Mouse (Mus musculus) forebrain, embryonic 14.5 days (tissue): ENCODE results near the gene Specc1l. TPM values are rescaled to one million over a fixed set of nuclear protein-coding genes. Genes with fewer than 3 reads are reported as not detected.
"Not testable (repeated sequence)": the region's sequence is repeated elsewhere in the genome, so short reads cannot be mapped to it uniquely, and the experiment has no call there.

Experiments used
- ATAC-seq: fragments of 200-750 bp; cut with Nextera tagmentation; 2 replicates; pipeline ENCODE4 v1.8.0; 2017; ENCODE audit warnings: mild to moderate bottlenecking, moderate library complexity
- DNase-seq: peaks from one replicate; pipeline ENCODE4 v3.0.0-alpha.2; 2015; ENCODE audit warnings: low spot score
- H3K27ac ChIP-seq: fragments of 300-500 bp; sonication (generic); 2 replicates; pipeline ENCODE4 v1.5.1; 2014; ENCODE audit warnings: low read depth, mild to moderate bottlenecking, control low read depth, low read length, moderate library complexity
- H3K27me3 ChIP-seq: fragments of 300-500 bp; sonication (generic); replicated peaks from 2 replicates; pipeline ENCODE4 v1.6.1; 2014; ENCODE audit warnings: low read length, control low read depth, mixed read lengths; ENCODE audit not compliant: control insufficient read depth, insufficient read depth
- H3K36me3 ChIP-seq: fragments of 300-500 bp; sonication (generic); 2 replicates; pipeline ENCODE4 v1.6.1; 2014; ENCODE audit warnings: low read length, control low read depth; ENCODE audit not compliant: control insufficient read depth, insufficient read depth
- H3K4me1 ChIP-seq: fragments of 300-500 bp; sonication (generic); 2 replicates; pipeline ENCODE4 v1.6.1; 2014; ENCODE audit warnings: antibody characterized with exemption, low read length, control low read depth; ENCODE audit not compliant: control insufficient read depth, insufficient read depth
- H3K4me2 ChIP-seq: fragments of 300-500 bp; sonication (generic); 2 replicates; pipeline ENCODE4 v1.6.1; 2014; ENCODE audit warnings: mild to moderate bottlenecking, control low read depth, low read length
- H3K4me3 ChIP-seq: fragments of 300-500 bp; sonication (generic); 2 replicates; pipeline ENCODE4 v1.5.1; 2014; ENCODE audit warnings: low read depth, low read length, control low read depth
- H3K9ac ChIP-seq: fragments of 300-500 bp; sonication (generic); 2 replicates; pipeline ENCODE4 v1.6.1; 2014; ENCODE audit warnings: mild to moderate bottlenecking, low read length, control low read depth, moderate library complexity
- H3K9me3 ChIP-seq: fragments of 300-500 bp; sonication (generic); replicated peaks from 2 replicates; pipeline ENCODE4 v1.6.1; 2016; ENCODE audit warnings: low read length, control low read depth, mixed read lengths; ENCODE audit not compliant: control insufficient read depth
- WGBS: fragments of 180-500 bp; shearing (Covaris S2); extraction: QIAGEN DNeasy Blood & Tissue Kit; methylation state at CpG from one replicate; pipeline ENCODE4 v1.1.7; 2014; 5-methylcytosine and 5-hydroxymethylcytosine counted together
- polyA plus RNA-seq: library from polyadenylated mRNA; unstranded; fragments of >200 nt; fragmentation: Nextera tagmentation; extraction: Ambion mirVana; gene quantifications from 2 replicates; pipeline ENCODE4 v1.2.1, GENCODE M21; 2014

Gene Specc1l
- polyA plus RNA-seq, 1 experiment from 2014 or later, result 24.3 TPM

- ATAC-seq (no peak), DNase-seq (no peak)
- WGBS, result 93% methylated on average over 23 of the region's 23 CpGs
- Histone ChIP-seq H3K27ac (no peak overlapping the region), H3K9me3 (no peaks in the 10 kb centered on the region), H3K27me3 (no peaks in the 10 kb centered on the region), H3K4me3 (no peak overlapping the region), H3K36me3 (no peaks in the 10 kb centered on the region), H3K4me1 (no peaks in the 10 kb centered on the region), H3K9ac (no peak overlapping the region), H3K4me2 (no peak overlapping the region)
Measured at GRCm38 (mm10) chr10:75333176-75333776, 121.4 kb downstream of the Specc1l start.

- Histone ChIP-seq H3K9me3 (no peaks in the 10 kb centered on the region), H3K27ac (no peak overlapping the region), H3K27me3 (no peaks in the 10 kb centered on the region), H3K4me2 (no peak overlapping the region), H3K4me3 (no peak overlapping the region), H3K4me1 (no peaks in the 10 kb centered on the region), H3K9ac (no peak overlapping the region), H3K36me3 (no peaks in the 10 kb centered on the region)
- 90% methylated on average over 7 of the region's 7 CpGs for WGBS
- no peak for DNase-seq
- no peak for ATAC-seq
Measured at GRCm38 (mm10) chr10:75334175-75334574, 122.3 kb downstream of the Specc1l start.

- no peak for ATAC-seq
- no peak for DNase-seq
Measured at GRCm38 (mm10) chr10:75335075-75335474, 123.2 kb downstream of the Specc1l start.

GRCm38 (mm10) chr10:75337231-75337630, 125.4 kb downstream of the Specc1l start:
- no peaks in the 10 kb centered on the region for H3K9me3 ChIP-seq
- no peak for ATAC-seq
- H3K4me2 ChIP-seq, result no peak overlapping the region
- no peak for DNase-seq
- H3K9ac ChIP-seq, result no peak overlapping the region
- no peak overlapping the region for H3K27ac ChIP-seq
- WGBS, result 90% methylated on average over 10 of the region's 10 CpGs
- no peak overlapping the region for H3K4me3 ChIP-seq
- H3K27me3 ChIP-seq, result no peaks in the 10 kb centered on the region
- no peaks in the 10 kb centered on the region for H3K36me3 ChIP-seq
- H3K4me1 ChIP-seq, result no peaks in the 10 kb centered on the region

More at GRCm38 (mm10) chr10:75335075-75335474, 123.2 kb downstream of the Specc1l start:
- H3K4me1 ChIP-seq, result no peaks in the 10 kb centered on the region
- no peak overlapping the region for H3K9ac ChIP-seq
- H3K4me2 ChIP-seq, result no peak overlapping the region
- H3K9me3 ChIP-seq, result no peaks in the 10 kb centered on the region
- no peaks in the 10 kb centered on the region for H3K27me3 ChIP-seq
- H3K36me3 ChIP-seq, result no peaks in the 10 kb centered on the region
- no peak overlapping the region for H3K4me3 ChIP-seq
- H3K27ac ChIP-seq, result no peak overlapping the region
- 86% methylated on average over 6 of the region's 6 CpGs for WGBS

- Histone ChIP-seq H3K27ac (no peak overlapping the region), H3K36me3 (no peaks in the 10 kb centered on the region), H3K4me1 (no peaks in the 10 kb centered on the region), H3K4me2 (no peak overlapping the region), H3K4me3 (no peak overlapping the region), H3K9ac (no peak overlapping the region), H3K9me3 (no peaks in the 10 kb centered on the region), H3K27me3 (no peaks in the 10 kb centered on the region)
- no peak for ATAC-seq
- 88% methylated on average over 5 of the region's 5 CpGs for WGBS
- DNase-seq, result no peak
Measured at GRCm38 (mm10) chr10:75338852-75339251, 127.0 kb downstream of the Specc1l start.

GRCm38 (mm10) chr10:75339377-75339776, 127.5 kb downstream of the Specc1l start:
- Histone ChIP-seq H3K27me3 (no peaks in the 10 kb centered on the region), H3K36me3 (no peaks in the 10 kb centered on the region), H3K9me3 (no peaks in the 10 kb centered on the region), H3K4me2 (no peak overlapping the region), H3K4me1 (no peaks in the 10 kb centered on the region), H3K9ac (no peak overlapping the region), H3K4me3 (no peak overlapping the region), H3K27ac (no peak overlapping the region)
- 91% methylated on average over 7 of the region's 7 CpGs for WGBS
- no peak for DNase-seq
- ATAC-seq, result no peak

- H3K4me3 ChIP-seq, result no peak overlapping the region
- no peak overlapping the region for H3K27ac ChIP-seq
- no peak for DNase-seq
- no peaks in the 10 kb centered on the region for H3K36me3 ChIP-seq
- no peaks in the 10 kb centered on the region for H3K4me1 ChIP-seq
- no peaks in the 10 kb centered on the region for H3K9me3 ChIP-seq
- no peak for ATAC-seq
- H3K9ac ChIP-seq, result no peak overlapping the region
- no peak overlapping the region for H3K4me2 ChIP-seq
- whole genome bisulfite sequencing, result 40% methylated on average over 8 of the region's 8 CpGs
- H3K27me3 ChIP-seq, result no peaks in the 10 kb centered on the region
Measured at GRCm38 (mm10) chr10:75341936-75342335, 130.1 kb downstream of the Specc1l start.

- peak; percentile 40; the same call in 1 of the 2 replicates for ATAC-seq
- H3K4me3 ChIP-seq, H3K27ac ChIP-seq, H3K36me3 ChIP-seq, H3K9me3 ChIP-seq, H3K9ac ChIP-seq, H3K27me3 ChIP-seq, DNase-seq, H3K4me2 ChIP-seq, H3K4me1 ChIP-seq: not testable (repeated sequence)
- 88% methylated on average over 1 of the region's 1 CpGs for WGBS
Measured at GRCm38 (mm10) chr10:75344563-75344962, 132.7 kb downstream of the Specc1l start.

GRCm38 (mm10) chr10:75345265-75345664, 133.4 kb downstream of the Specc1l start:
- Histone ChIP-seq H3K4me3 (no peak overlapping the region), H3K27me3 (no peaks in the 10 kb centered on the region), H3K27ac (no peak overlapping the region), H3K4me1 (no peaks in the 10 kb centered on the region), H3K4me2 (no peak overlapping the region), H3K9me3 (no peaks in the 10 kb centered on the region), H3K36me3 (no peaks in the 10 kb centered on the region), H3K9ac (no peak overlapping the region)
- WGBS, result 14% methylated on average over 2 of the region's 2 CpGs
- ATAC-seq (no peak), DNase-seq (peak; percentile 19)
